Mouse (Mus musculus) embryonic facial prominence, embryonic 14.5 days (tissue): ENCODE measurements around the gene Prrt4. TPM values are rescaled to one million over a fixed set of nuclear protein-coding genes. Genes with fewer than 3 reads are reported as not detected.
"Not testable (repeated sequence)": the region's sequence is repeated elsewhere in the genome, so short reads cannot be mapped to it uniquely, and the experiment has no call there.

ENCODE experiments used
- ATAC-seq: fragments of 200-750 bp; cut with Nextera tagmentation; 2 replicates; pipeline ENCODE4 v1.8.0; 2017; ENCODE audit warnings: low read depth, moderate number of reproducible peaks, moderate TSS enrichment
- DNase-seq: peaks from one replicate; pipeline ENCODE4 v3.0.0-alpha.2; 2015; ENCODE audit warnings: low spot score
- H3K27ac ChIP-seq: fragments of 300-500 bp; sonication (generic); replicated peaks from 2 replicates; pipeline ENCODE4 v1.5.1; 2014; ENCODE audit warnings: low read depth, mild to moderate bottlenecking, low read length, moderate library complexity
- H3K27me3 ChIP-seq: fragments of 300-500 bp; sonication (generic); replicated peaks from 2 replicates; pipeline ENCODE4 v1.6.1; 2014; ENCODE audit warnings: low read length; ENCODE audit not compliant: control insufficient read depth, insufficient read depth
- H3K36me3 ChIP-seq: fragments of 300-500 bp; sonication (generic); 2 replicates; pipeline ENCODE4 v1.6.1; 2014; ENCODE audit warnings: low read length, mixed read lengths; ENCODE audit not compliant: control insufficient read depth, insufficient read depth
- H3K4me1 ChIP-seq: fragments of 300-500 bp; sonication (generic); 2 replicates; pipeline ENCODE4 v1.6.1; 2014; ENCODE audit warnings: antibody characterized with exemption, low read length; ENCODE audit not compliant: control insufficient read depth, insufficient read depth
- H3K4me2 ChIP-seq: fragments of 300-500 bp; sonication (generic); 2 replicates; pipeline ENCODE4 v1.6.1; 2014; ENCODE audit warnings: low read depth, mild to moderate bottlenecking, low read length, moderate library complexity, mixed read lengths
- H3K4me3 ChIP-seq: fragments of 300-500 bp; sonication (generic); 2 replicates; pipeline ENCODE4 v1.5.1; 2014; ENCODE audit warnings: low read depth, mild to moderate bottlenecking, low read length
- H3K9ac ChIP-seq: fragments of 300-500 bp; sonication (generic); 2 replicates; pipeline ENCODE4 v1.6.1; 2014; ENCODE audit warnings: low read depth, mild to moderate bottlenecking, low read length, moderate library complexity, mixed read lengths
- H3K9me3 ChIP-seq: fragments of 300-500 bp; sonication (generic); 2 replicates; pipeline ENCODE4 v1.6.1; 2016; ENCODE audit warnings: low read length; ENCODE audit not compliant: control insufficient read depth
- WGBS: fragments of 180-500 bp; shearing (Covaris S2); extraction: QIAGEN DNeasy Blood & Tissue Kit; methylation state at CpG from one replicate; pipeline ENCODE4 v1.1.7; 2014; 5-methylcytosine and 5-hydroxymethylcytosine counted together
- polyA plus RNA-seq: library from polyadenylated mRNA; unstranded; fragments of >200 nt; fragmentation: Nextera tagmentation; extraction: Ambion mirVana; gene quantifications from 2 replicates; pipeline ENCODE4 v1.2.1, GENCODE M21; 2014

Prrt4 gene
- polyA plus RNA-seq, 1 experiment from 2014 or later, result 0.82 TPM

GRCm38 (mm10) chr6:29170063-29170921 is 9.1 kb downstream of the Prrt4 start:
- no peak overlapping the region for H3K27ac ChIP-seq
- peaks cover 56% of the 10 kb centered on the region for H3K27me3 ChIP-seq
- peak overlapping the region; percentile 100 for H3K4me2 ChIP-seq
- peak; percentile 10; the same call in 1 of the 2 replicates for ATAC-seq
- peak overlapping the region; percentile 64 for H3K9ac ChIP-seq
- no peaks in the 10 kb centered on the region; the same call in 1 of the 2 replicates for H3K4me1 ChIP-seq
- 1% methylated on average over 32 of the region's 63 CpGs for WGBS
- H3K36me3 ChIP-seq, result no peaks in the 10 kb centered on the region
- H3K9me3 ChIP-seq, result no peaks in the 10 kb centered on the region
- peak overlapping the region; percentile 55 for H3K4me3 ChIP-seq
- DNase-seq, result peak; percentile 30

GRCm38 (mm10) chr6:29169675-29170062 is 9.7 kb downstream of the Prrt4 start:
- peak overlapping the region; percentile 100 for H3K4me2 ChIP-seq
- peak overlapping the region; percentile 64; the same call in 1 of the 2 replicates for H3K9ac ChIP-seq
- H3K27ac ChIP-seq, result no peak overlapping the region
- WGBS, result 8% methylated on average over 10 of the region's 12 CpGs
- no peaks in the 10 kb centered on the region for H3K9me3 ChIP-seq
- H3K4me3 ChIP-seq, result peak overlapping the region; percentile 55
- ATAC-seq (no peak), DNase-seq (no peak)
- no peaks in the 10 kb centered on the region for H3K36me3 ChIP-seq
- H3K27me3 ChIP-seq, result peaks cover 56% of the 10 kb centered on the region
- no peaks in the 10 kb centered on the region; the same call in 1 of the 2 replicates for H3K4me1 ChIP-seq

GRCm38 (mm10) chr6:29168871-29169270 is 10.5 kb downstream of the Prrt4 start:
- Histone ChIP-seq H3K4me2 (no peak overlapping the region), H3K36me3 (no peaks in the 10 kb centered on the region), H3K9ac (no peak overlapping the region), H3K4me3 (no peak overlapping the region), H3K27me3 (peaks cover 55% of the 10 kb centered on the region), H3K4me1 (peaks cover 2% of the 10 kb centered on the region), H3K9me3 (no peaks in the 10 kb centered on the region), H3K27ac (no peak overlapping the region)
- DNase-seq (no peak), ATAC-seq (no peak)
- 42% methylated on average over 2 of the region's 2 CpGs for whole genome bisulfite sequencing

- Histone ChIP-seq H3K9ac (no peak overlapping the region), H3K4me1 (peaks cover 9% of the 10 kb centered on the region), H3K27ac (no peak overlapping the region), H3K36me3 (no peaks in the 10 kb centered on the region), H3K27me3 (peaks cover 39% of the 10 kb centered on the region), H3K9me3 (no peaks in the 10 kb centered on the region), H3K4me2 (no peak overlapping the region), H3K4me3 (no peak overlapping the region)
- peak; percentile 45; the same call in 1 of the 2 replicates for ATAC-seq
- DNase-seq, result peak; percentile 86
- WGBS, result 10% methylated on average over 1 of the region's 1 CpGs
These were observed 13.2 kb downstream of the Prrt4 start for GRCm38 (mm10) chr6:29166196-29166595.

- WGBS, result 8% methylated on average over 42 of the region's 42 CpGs
- DNase-seq (peak; percentile 94), ATAC-seq (peak; percentile 86)
- Histone ChIP-seq H3K4me3 (peak within 1 kb of the TSS; percentile 89), H3K36me3 (peaks cover 7% of the 10 kb centered on the region), H3K9ac (peak within 1 kb of the TSS; percentile 86), H3K4me2 (peak within 1 kb of the TSS; percentile 91), H3K27me3 (peaks cover 25% of the 10 kb centered on the region), H3K4me1 (peaks cover 9% of the 10 kb centered on the region; the same call in 1 of the 2 replicates), H3K27ac (no peak within 1 kb of the TSS), H3K9me3 (no peaks in the 10 kb centered on the region)
These were observed 14.8 kb downstream of the Prrt4 start, which contains the start of gene Rbm28 for GRCm38 (mm10) chr6:29164314-29165244. Gene Rbm28, minus strand, starts transcription at chr6:29165006.

GRCm38 (mm10) chr6:29161291-29161690 is 18.1 kb downstream of the Prrt4 start:
- not testable (repeated sequence) for H3K4me1 ChIP-seq

GRCm38 (mm10) chr6:29160786-29161185 is 18.6 kb downstream of the Prrt4 start:
- Histone ChIP-seq H3K27ac (no peak overlapping the region), H3K4me2 (no peak overlapping the region), H3K4me3 (no peak overlapping the region), H3K9me3 (no peaks in the 10 kb centered on the region), H3K36me3 (peaks cover 44% of the 10 kb centered on the region), H3K9ac (no peak overlapping the region), H3K27me3 (no peaks in the 10 kb centered on the region), H3K4me1 (peaks cover 9% of the 10 kb centered on the region; the same call in 1 of the 2 replicates)
- WGBS, result 82% methylated on average over 2 of the region's 2 CpGs
- no peak for DNase-seq
- ATAC-seq, result no peak

More at GRCm38 (mm10) chr6:29161291-29161690, 18.1 kb downstream of the Prrt4 start:
- H3K9me3 ChIP-seq, H3K27me3 ChIP-seq, H3K4me2 ChIP-seq, DNase-seq, ATAC-seq, H3K4me3 ChIP-seq, H3K9ac ChIP-seq, H3K27ac ChIP-seq: not testable (repeated sequence)
- WGBS, result 97% methylated on average over 5 of the region's 5 CpGs
- peaks cover 39% of the 10 kb centered on the region for H3K36me3 ChIP-seq

- ATAC-seq (no peak), DNase-seq (no peak)
- Histone ChIP-seq H3K4me2 (no peak overlapping the region), H3K9ac (no peak overlapping the region), H3K4me1 (no peaks in the 10 kb centered on the region), H3K9me3 (no peaks in the 10 kb centered on the region), H3K27ac (no peak overlapping the region), H3K27me3 (no peaks in the 10 kb centered on the region), H3K36me3 (peaks cover 80% of the 10 kb centered on the region), H3K4me3 (no peak overlapping the region)
- WGBS, result 91% methylated on average over 5 of the region's 5 CpGs
These were observed 23.1 kb downstream of the Prrt4 start for GRCm38 (mm10) chr6:29156326-29156725.
